Mouse (Mus musculus): ENCODE measurements around the gene Krt81.

The Krt81 gene

DNA sequence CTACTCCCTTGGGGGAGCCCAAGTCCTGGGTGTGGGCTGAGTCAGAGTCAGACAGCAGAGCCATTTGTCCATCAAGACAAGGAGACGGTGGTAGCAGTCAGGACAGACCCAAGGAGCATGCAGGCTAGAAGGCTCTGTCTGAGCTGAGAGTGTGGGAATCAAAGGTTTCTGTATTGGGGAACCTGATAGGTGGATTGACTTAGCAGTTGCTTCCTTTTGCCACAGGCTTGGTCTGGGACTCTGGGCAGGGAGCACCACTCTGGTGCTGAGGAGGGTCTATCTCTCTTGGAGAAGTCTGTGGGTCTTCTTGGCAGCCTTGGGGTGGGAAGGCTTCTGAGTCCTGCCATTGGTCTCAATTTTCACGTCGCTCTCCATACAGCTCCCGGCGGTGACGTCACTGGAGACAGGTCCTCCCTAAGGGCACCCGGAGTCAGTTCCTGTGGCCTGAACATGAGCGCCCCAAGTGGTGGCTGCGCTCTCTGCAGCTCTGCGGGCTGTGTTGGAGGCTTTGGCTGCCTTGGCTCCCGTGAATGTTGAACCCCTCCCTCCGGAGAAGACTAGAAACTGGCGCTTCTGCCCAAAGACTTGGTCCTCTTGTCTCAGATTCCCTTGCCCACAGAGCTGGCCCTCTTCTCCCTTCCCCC is 10.3 kb downstream of the Krt81 start:
- DNase-seq (ENCODE audit: low spot score in 2 of 2), result peak; percentile 54 to 74

GRCm38 (mm10) chr15:101447444-101447843 is 16.1 kb downstream of the Krt81 start, which contains the start of gene Krt88:
Gene Krt88, plus strand, starts transcription at chr15:101447744.
- no peak for DNase-seq (ENCODE audit: low spot score in 2 of 2)

DNA sequence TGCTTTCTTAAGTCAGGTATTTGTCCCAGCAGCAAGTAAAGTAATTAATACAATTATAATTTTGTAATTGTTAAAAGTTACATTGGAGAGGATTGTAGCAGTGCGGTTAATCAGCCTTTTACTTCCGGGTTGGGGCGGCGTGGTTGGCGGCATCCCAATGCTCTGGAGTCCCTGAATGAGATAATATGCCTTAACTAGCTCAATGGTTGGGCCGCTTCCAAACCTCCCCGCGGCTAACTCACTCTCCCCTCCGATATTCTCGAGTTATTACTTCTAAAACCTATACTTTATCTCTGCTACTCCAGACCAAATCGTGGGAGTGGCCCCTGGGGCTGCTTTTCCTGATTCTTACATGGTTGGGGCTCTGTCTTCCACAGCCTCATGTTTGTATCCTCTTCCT is 17.0 kb downstream of the Krt81 start:
- DNase-seq (ENCODE audit: low spot score in 2 of 2), result no peak

- no peak for DNase-seq (ENCODE audit: low spot score in 2 of 2)
Observed at GRCm38 (mm10) chr15:101440837-101441236, 22.7 kb downstream of the Krt81 start.

DNA sequence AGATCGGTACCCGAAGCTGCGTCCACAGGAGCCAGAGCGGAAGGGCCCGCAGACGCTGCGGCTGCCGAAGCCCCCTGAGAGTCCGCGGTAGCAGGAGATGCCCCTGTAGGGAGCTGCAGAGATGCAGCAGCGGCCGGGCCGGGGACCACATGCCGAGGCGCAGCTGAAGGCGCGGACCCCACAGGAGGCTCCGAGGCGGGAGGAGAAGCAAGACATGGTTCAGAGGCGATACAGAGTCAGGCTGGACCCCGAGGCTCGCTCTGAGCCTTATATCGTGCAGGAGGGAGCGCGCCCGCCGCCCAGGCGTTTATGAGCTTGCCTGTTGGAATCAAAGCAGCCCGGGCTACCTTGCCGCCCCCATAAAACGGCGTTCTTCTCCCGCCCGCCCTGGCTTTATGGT is 25.0 kb downstream of the Krt81 start, which contains the start of gene Krt87:
TSS of gene Krt87 (minus strand) at position 250 of the 400 bp plus-strand sequence.
- DNase-seq (ENCODE audit: low spot score in 2 of 2), result no peak

DNA sequence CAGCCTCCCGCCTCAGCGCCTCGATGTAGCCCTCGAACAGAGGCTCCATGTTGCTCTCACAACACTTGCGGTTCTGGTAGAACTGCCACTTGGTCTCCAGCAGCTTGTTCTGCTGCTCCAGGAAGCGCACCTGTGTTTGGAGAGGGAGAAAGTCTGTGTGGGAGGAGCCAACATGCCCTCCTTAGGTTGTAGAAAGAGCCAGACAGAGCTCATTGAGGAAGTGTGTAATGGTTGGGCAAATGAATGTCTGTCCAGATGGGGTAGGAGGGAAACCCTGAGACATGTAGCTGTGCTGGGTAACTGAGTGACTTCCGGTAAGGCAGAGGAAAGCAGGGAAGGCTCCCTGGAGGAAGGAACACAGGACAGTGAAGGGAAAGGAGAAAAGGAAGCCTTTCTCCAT is 26.9 kb downstream of the Krt81 start:
- no peak for DNase-seq (ENCODE audit: low spot score in 2 of 2)

- DNase-seq (ENCODE audit: low spot score in 2 of 2), result no peak
Observed at GRCm38 (mm10) chr15:101424914-101425313, 38.6 kb downstream of the Krt81 start.

DNA sequence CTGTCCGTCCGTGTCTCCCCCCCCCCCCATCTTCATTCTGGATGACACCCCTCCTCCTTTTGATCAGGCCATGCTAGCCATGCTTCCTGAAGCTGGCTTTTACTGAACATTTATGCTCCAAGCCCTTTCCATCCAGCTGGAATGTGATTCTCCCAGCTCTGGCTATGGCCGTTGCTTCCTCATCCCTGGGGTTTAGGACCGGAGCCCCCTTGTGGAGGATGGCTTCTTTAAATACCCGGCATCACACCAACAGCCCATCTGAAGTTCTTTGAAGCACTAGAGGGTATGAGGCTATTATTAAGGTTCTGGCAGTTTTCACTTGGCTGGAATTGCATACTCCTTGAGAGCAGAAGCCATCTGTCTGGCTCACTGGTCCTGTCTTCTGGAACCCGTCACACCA is 42.6 kb downstream of the Krt81 start:
- DNase-seq (ENCODE audit: low spot score in 2 of 2), result no peak

GRCm38 (mm10) chr15:101418950-101419349 is 44.6 kb downstream of the Krt81 start:
- no peak for DNase-seq (ENCODE audit: low spot score in 2 of 2)

GRCm38 (mm10) chr15:101414807-101415565 is 48.6 kb downstream of the Krt81 start:
- no peak for DNase-seq (ENCODE audit: low spot score in 2 of 2)

- DNase-seq (ENCODE audit: low spot score in 2 of 2), result no peak
Observed at GRCm38 (mm10) chr15:101413916-101414635, 49.5 kb downstream of the Krt81 start.

DNA sequence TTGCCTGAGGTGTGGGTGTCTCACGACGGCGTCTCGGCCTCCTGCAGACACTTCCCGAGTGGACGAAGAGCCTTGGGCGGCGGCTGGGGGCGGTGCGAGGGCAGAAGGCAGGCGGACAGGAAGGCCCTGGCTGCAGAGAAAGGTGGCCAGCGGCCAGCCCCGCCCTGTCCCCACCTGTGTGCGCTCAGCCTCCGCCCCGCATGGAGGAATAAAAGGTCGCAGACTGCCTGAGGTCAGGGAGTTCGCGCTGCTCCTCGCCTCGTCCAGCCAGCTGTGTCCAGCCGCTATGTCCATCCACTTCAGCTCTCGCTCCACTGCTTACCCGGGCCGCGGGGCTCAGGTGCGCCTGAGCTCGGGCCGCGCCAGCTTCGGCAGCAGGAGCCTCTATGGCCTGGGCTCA is 51.4 kb downstream of the Krt81 start:
- DNase-seq (ENCODE audit: low spot score in 2 of 2), result no peak

DNA sequence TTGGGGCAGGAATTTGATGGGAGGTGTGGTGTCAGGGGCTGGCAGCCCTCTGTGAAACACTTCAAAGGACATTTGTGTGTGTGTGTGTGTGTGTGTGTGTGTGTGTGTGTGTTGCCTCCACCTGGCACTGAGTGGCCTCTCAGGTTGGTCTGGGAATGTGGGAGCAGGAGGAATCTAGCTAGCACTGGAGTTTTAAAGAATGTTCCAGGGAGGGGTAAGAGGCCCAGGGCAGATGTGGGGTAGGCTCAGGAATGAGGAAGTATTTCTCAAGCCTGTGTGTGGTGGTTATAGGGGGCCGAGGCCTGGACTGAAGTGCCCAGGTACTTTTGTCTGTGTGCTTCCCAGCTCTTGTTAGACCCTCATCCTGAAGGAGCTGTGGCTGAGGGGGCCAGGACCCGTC is 52.8 kb downstream of the Krt81 start, which contains the start of gene Krt7:
TSS of gene Krt7 (plus strand) at position 269 of the 400 bp plus-strand sequence.
- no peak for DNase-seq (ENCODE audit: low spot score in 2 of 2)
